Mouse (Mus musculus) small intestine, adult 2 months (tissue): ENCODE measurements around the gene Timp3.

Source experiments
- CTCF ChIP-seq: fragments of 200-500 bp; IDR thresholded peaks from 2 replicates; pipeline ENCODE4 v1.5.1; 2012; ENCODE audit warnings: low read depth, mild to moderate bottlenecking, control low read depth, inconsistent platforms, low read length, moderate library complexity, mixed read lengths; ENCODE audit not compliant: insufficient replicate concordance, insufficient read length; ENCODE audit errors: extremely low read depth
- POLR2A ChIP-seq: fragments of 200-500 bp; IDR thresholded peaks from 2 replicates; pipeline ENCODE4 v1.6.1; 2012; ENCODE audit warnings: low read depth, mild to moderate bottlenecking, control low read depth, inconsistent platforms, low read length, moderate library complexity

DNA sequence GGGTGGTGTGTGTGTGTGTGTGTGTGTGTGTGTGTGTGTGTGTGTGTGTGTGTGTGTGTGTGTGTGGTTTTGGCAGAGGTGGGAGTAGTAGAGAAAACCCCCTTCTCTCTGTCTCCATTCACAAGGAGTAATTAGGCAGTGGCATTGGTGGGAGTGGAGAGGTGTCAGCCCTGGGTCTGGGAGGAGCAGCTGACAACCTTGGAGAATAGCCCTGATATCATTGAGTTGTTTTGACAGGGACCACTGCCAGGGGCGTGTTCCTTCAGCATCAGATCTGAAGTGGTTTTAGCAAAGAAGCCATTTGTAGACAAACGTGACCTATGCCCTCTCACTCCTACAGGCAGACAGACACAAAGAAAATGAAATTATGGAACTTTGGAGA, 3.3 kb downstream of the Timp3 start:
- TF ChIP-seq POLR2A = no peak
- no peak for TF ChIP-seq CTCF
